Mouse (Mus musculus): ENCODE measurements around the gene Clec3b.

DNA sequence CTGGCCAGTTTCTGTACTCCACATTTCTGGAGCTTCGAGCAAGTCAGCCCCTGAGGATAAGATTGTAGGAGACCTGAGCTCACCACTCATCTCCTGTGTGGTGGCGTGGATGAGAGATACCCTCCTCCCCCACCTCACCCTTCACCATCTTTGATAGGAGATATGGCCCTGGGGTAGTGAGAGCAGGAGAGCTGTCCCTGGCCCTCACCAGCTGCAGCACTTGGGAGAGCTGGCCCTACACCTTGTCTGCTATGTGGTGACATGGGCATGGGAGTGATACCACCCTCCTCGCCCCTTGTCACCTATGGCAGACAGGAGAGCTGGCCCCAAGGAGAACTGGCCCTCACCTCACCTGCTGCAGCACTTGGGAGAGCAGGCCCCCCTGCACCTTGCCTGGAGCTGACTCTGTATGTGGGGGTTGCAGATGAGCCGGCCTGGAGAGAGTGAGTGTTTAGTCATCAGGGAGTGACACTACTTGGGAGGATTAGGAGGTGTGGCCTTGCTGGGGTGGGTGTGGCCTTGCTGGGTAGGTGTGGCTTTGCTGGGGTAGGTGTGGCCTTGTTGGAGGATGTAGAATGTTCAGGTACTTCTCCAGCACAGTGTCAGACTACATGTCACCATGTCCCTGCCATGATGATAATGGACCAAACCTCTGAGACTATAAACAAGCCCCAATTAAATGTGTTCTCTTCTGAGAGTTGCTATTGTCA is 12.4 kb downstream of the Clec3b start:
- TF ChIP-seq CTCF (IDR thresholded peaks at IDR 0.05; ENCODE audit: control insufficient read depth, insufficient read depth, insufficient read length) (no peak), MAX (IDR thresholded peaks at IDR 0.05) (no peak)

Measured in C2C12 (cell line).